In genomic region chr2:26142986-26143385, GRCm38 (mm10) we compare ENCODE assay signal across 24 mouse cellular contexts. TPM values are rescaled to one million over a fixed set of nuclear protein-coding genes. Genes with fewer than 3 reads are reported as not detected.
DNase-seq lines count a peak whose midpoint lies in the region; ATAC-seq and TF ChIP-seq lines count a peak whose summit lies in the region.
"Had no signal": no experiment of that assay in that cellular context is flagged by ENCODE, and none has a peak within 500 bp of the region (broad histone marks: within the 10 kb centered on the region; RNA-seq: fewer than 3 reads in every experiment).

No protein-coding gene starts in this region.

- ATAC-seq in midbrain, embryonic 13.5 days, result no peak
- no peak for ATAC-seq in midbrain, embryonic 14.5 days (ENCODE audit: low FRiP score, low TSS enrichment)
- ATAC-seq: CD4-positive, CD25-positive, alpha-beta regulatory T cell, adult 4 months; forebrain, embryonic 15.5 days; hindbrain, embryonic 16.5 days; intestine, embryonic 15.5 days had no signal

- H3K4me2 ChIP-seq in midbrain, embryonic 13.5 days (replicated peaks), result no peak overlapping the region
- no peak overlapping the region for H3K4me2 ChIP-seq in midbrain, embryonic 14.5 days (ENCODE audit: low read length)
- H3K4me2 ChIP-seq: embryonic facial prominence, embryonic 13.5 days; forebrain, embryonic 12.5 days; forebrain, embryonic 15.5 days; heart, embryonic 13.5 days; hindbrain, embryonic 12.5 days; intestine, embryonic 15.5 days had no signal

- H3K4me1 ChIP-seq in midbrain, embryonic 13.5 days (replicated peaks), result peaks cover 26% of the 10 kb centered on the region
- H3K4me1 ChIP-seq in midbrain, embryonic 14.5 days (ENCODE audit: control insufficient read depth, insufficient read depth, low read length), result peaks cover 19% of the 10 kb centered on the region

- no peaks in the 10 kb centered on the region for H3K27me3 ChIP-seq in midbrain, embryonic 13.5 days
- no peaks in the 10 kb centered on the region for H3K27me3 ChIP-seq in midbrain, embryonic 14.5 days (ENCODE audit: control insufficient read depth, insufficient read depth, low read length)
- H3K27me3 ChIP-seq: embryonic facial prominence, embryonic 13.5 days; forebrain, embryonic 12.5 days; forebrain, embryonic 15.5 days; heart, embryonic 13.5 days; hindbrain, embryonic 12.5 days; intestine, embryonic 15.5 days had no signal

- no peak for TF ChIP-seq CTCF in gastrocnemius, adult 2 months (IDR thresholded peaks at IDR 0.05)

- intact Hi-C loops in gastrocnemius, adult 2 months (cut with DNase I), result loop anchor here (1.0 to 10.0 kb wide), 5 partner anchors 88 to 306 kb away; no protein-coding TSS in a partner anchor
- intact Hi-C loops in gastrocnemius, postnatal 14 days (cut with DNase I; ENCODE audit: low total_unique reads), result loop anchor here (2.0 to 5.0 kb wide), 2 partner anchors 86 to 118 kb away; no protein-coding TSS in a partner anchor

- peaks cover 3% of the 10 kb centered on the region for H3K36me3 ChIP-seq in midbrain, embryonic 13.5 days
- 0 out of 2 replicates have a peak, but pooled peaks cover under 1% of the 10 kb centered on the region for H3K36me3 ChIP-seq in midbrain, embryonic 14.5 days (ENCODE audit: control insufficient read depth, insufficient read depth, low read length)
- H3K36me3 ChIP-seq: forebrain, embryonic 15.5 days had no signal

- no peaks in the 10 kb centered on the region for H3K9me3 ChIP-seq in midbrain, embryonic 13.5 days
- no peaks in the 10 kb centered on the region for H3K9me3 ChIP-seq in midbrain, embryonic 14.5 days (ENCODE audit: control insufficient read depth, low read length)
- H3K9me3 ChIP-seq: embryonic facial prominence, embryonic 10.5 days; embryonic facial prominence, embryonic 13.5 days; forebrain, embryonic 12.5 days; forebrain, embryonic 15.5 days; heart, embryonic 10.5 days; heart, embryonic 13.5 days; hindbrain, embryonic 12.5 days; intestine, embryonic 15.5 days had no signal

- peak; percentile 16 for DNase-seq in cerebellum, adult 8-10 months
- DNase-seq in cerebellum, postnatal 4 days (ENCODE audit: low spot score in 2 of 2), result no peak
- DNase-seq in gastrocnemius, adult 2 months, result no peak
- no peak for DNase-seq in gastrocnemius, postnatal 14 days
- no peak for DNase-seq in midbrain, embryonic 14.5 days
- DNase-seq: embryo, embryonic 11 days; gastrocnemius, postnatal 10 days; heart, adult 18-20 months; heart, postnatal 14 days; heart, postnatal 4 days; kidney, adult 11 months; kidney, adult 8-10 months had no signal

- H3K9ac ChIP-seq in midbrain, embryonic 13.5 days (replicated peaks), result 0 out of 2 replicates have a peak overlapping the region, but pooled peaks have one; percentile 10
- H3K9ac ChIP-seq in midbrain, embryonic 14.5 days (replicated peaks; ENCODE audit: low read length), result no peak overlapping the region
- H3K9ac ChIP-seq: embryonic facial prominence, embryonic 13.5 days; forebrain, embryonic 12.5 days; forebrain, embryonic 15.5 days; heart, embryonic 13.5 days; hindbrain, embryonic 12.5 days; intestine, embryonic 15.5 days had no signal

- H3K4me3 ChIP-seq in gastrocnemius, adult 2 months, result no peak overlapping the region
- H3K4me3 ChIP-seq in midbrain, embryonic 13.5 days (replicated peaks), result no peak overlapping the region
- H3K4me3 ChIP-seq in midbrain, embryonic 14.5 days (replicated peaks; ENCODE audit: low read depth, low read length), result no peak overlapping the region
- H3K4me3 ChIP-seq: embryonic facial prominence, embryonic 10.5 days; embryonic facial prominence, embryonic 13.5 days; erythroblast, embryonic 14.5 days; forebrain, embryonic 12.5 days; forebrain, embryonic 15.5 days; heart, embryonic 10.5 days; heart, embryonic 13.5 days; hindbrain, embryonic 12.5 days; intestine, embryonic 15.5 days had no signal

- WGBS in midbrain, embryonic 13.5 days, result 89% methylated on average over 3 of the region's 3 CpGs
- WGBS in midbrain, embryonic 14.5 days, result 85% methylated on average over 3 of the region's 3 CpGs

- H3K27ac ChIP-seq in gastrocnemius, adult 2 months, result peak overlapping the region; percentile 58
- no peak overlapping the region for H3K27ac ChIP-seq in midbrain, embryonic 13.5 days
- H3K27ac ChIP-seq in midbrain, embryonic 14.5 days (replicated peaks; ENCODE audit: low read depth, low read length), result no peak overlapping the region
- H3K27ac ChIP-seq: embryonic facial prominence, embryonic 10.5 days; embryonic facial prominence, embryonic 13.5 days; forebrain, embryonic 12.5 days; forebrain, embryonic 15.5 days; heart, embryonic 10.5 days; heart, embryonic 13.5 days; hindbrain, embryonic 12.5 days; intestine, embryonic 15.5 days had no signal

RNA-seq across cellular contexts. Expression of gene Nacc2, which starts 20.0 kb away (rescaled TPM):
- 10 to 100 TPM; 18.9 to 32.6 TPM for total RNA-seq in gastrocnemius, adult 2 months (2021)
- 10 to 100 TPM; 12.3 to 18.4 TPM for total RNA-seq in gastrocnemius, postnatal 14 days (2021)
- 10.1 and 10.4 TPM in 2 replicates for polyA plus RNA-seq in midbrain, embryonic 13.5 days (2015; fragmentation: Nextera tagmentation; extraction: Ambion mirVana)
- polyA plus RNA-seq in midbrain, embryonic 14.5 days (2014; fragmentation: Nextera tagmentation; extraction: Ambion mirVana), result 8.2 and 10.3 TPM in 2 replicates
